Mouse (Mus musculus) heart, postnatal 0 days (tissue): ENCODE data around the gene Nln.

Experiments used
- CTCF ChIP-seq: IDR thresholded peaks from 2 replicates; pipeline ENCODE4 v1.5.1; 2016; ENCODE audit warnings: antibody characterized with exemption, control low read depth, low read depth
- EP300 ChIP-seq: IDR thresholded peaks from 2 replicates; pipeline ENCODE4 v1.6.1; 2016; ENCODE audit warnings: antibody characterized with exemption, low read depth

GRCm38 (mm10) chr13:104084600-104084999 is 24.8 kb downstream of the Nln start:
- TF ChIP-seq EP300 = no peak
- TF ChIP-seq CTCF = no peak
